12 mouse cellular contexts compared by ENCODE assay signal in genomic region chr7:4541344-4541743, GRCm38 (mm10). TPM values are rescaled to one million over a fixed set of nuclear protein-coding genes. Genes with fewer than 3 reads are reported as not detected.
"Had no signal": no experiment of that assay in that cellular context is flagged by ENCODE, and none has a peak within 500 bp of the region (broad histone marks: within the 10 kb centered on the region; RNA-seq: fewer than 3 reads in every experiment).

No protein-coding gene starts in this region.

- H3K9ac ChIP-seq: intestine, embryonic 15.5 days; limb, embryonic 12.5 days; lung, embryonic 15.5 days; midbrain, embryonic 12.5 days had no signal

- H3K36me3 ChIP-seq: intestine, embryonic 15.5 days; limb, embryonic 12.5 days; lung, embryonic 15.5 days had no signal

- DNase-seq: kidney, adult 18-20 months; kidney, postnatal 25 days; layer of hippocampus, adult 9-11 months; lung, postnatal 14 days; thymus, adult 18-20 months had no signal

- H3K27me3 ChIP-seq: midbrain, embryonic 12.5 days had no signal

- H3K4me2 ChIP-seq: intestine, embryonic 15.5 days; limb, embryonic 12.5 days; lung, embryonic 15.5 days; midbrain, embryonic 12.5 days had no signal

- H3K4me3 ChIP-seq: intestine, embryonic 15.5 days; limb, embryonic 12.5 days; lung, embryonic 15.5 days; megakaryocyte, embryonic 14.5 days; midbrain, embryonic 12.5 days had no signal

- ATAC-seq: intestine, embryonic 15.5 days; midbrain, embryonic 16.5 days had no signal

- H3K9me3 ChIP-seq: intestine, embryonic 15.5 days; limb, embryonic 12.5 days; lung, embryonic 15.5 days; megakaryocyte, embryonic 14.5 days; midbrain, embryonic 12.5 days had no signal

- H3K27ac ChIP-seq: intestine, embryonic 15.5 days; limb, embryonic 12.5 days; lung, embryonic 15.5 days; macrophage; midbrain, embryonic 12.5 days had no signal

RNA-seq across cellular contexts. Expression of gene Syt5, which starts 6.0 kb away (rescaled TPM):
- polyA plus RNA-seq: macrophage had no signal
